Mouse (Mus musculus) thymus, postnatal 36 days (tissue): ENCODE measurements around the gene Gm28961.
"Not testable (repeated sequence)": the region's sequence is repeated elsewhere in the genome, so short reads cannot be mapped to it uniquely, and the experiment has no call there.

Experiments
- DNase-seq, 2 experiments: peaks; one replicate each; pipeline ENCODE4 v3.0.0; 2022; ENCODE audit warnings: mixed read lengths in 2 of 2

Gm28961 gene

DNA sequence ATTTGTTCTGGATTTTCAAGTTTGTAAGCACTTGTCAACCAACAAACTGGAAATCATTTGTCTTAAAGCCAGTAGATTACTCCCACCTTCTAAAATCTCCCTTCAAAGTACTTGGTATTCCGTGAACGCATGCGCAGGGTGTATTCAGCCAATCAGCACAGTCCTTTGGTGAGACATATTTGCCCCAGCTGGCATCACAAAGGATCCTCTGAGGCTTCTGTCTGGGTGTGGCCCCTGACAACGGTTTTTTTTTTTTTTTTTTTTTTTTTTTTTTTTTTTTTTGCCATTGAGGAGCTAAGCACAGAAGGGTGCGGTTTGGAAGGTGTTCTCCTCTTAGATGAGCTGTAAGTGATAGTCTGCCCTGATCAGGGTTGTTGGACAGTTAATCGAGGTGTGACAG, at the start of gene Gm28961:
TSS of gene Gm28961 (plus strand) at position 301 of the 400 bp plus-strand sequence.
- not testable (repeated sequence) for DNase-seq
